Mouse (Mus musculus) lung, postnatal 14 days (tissue): ENCODE data around the gene Sgta.
"Not testable (repeated sequence)": the region's sequence is repeated elsewhere in the genome, so short reads cannot be mapped to it uniquely, and the experiment has no call there.

Experiments used
- DNase-seq: peaks from one replicate; pipeline ENCODE4 v3.0.0; 2021

The Sgta gene

GRCm38 (mm10) chr10:81057406-81058130, 2.4 kb downstream of the Sgta start:
- no peak for DNase-seq

- not testable (repeated sequence) for DNase-seq
Observed at GRCm38 (mm10) chr10:81055802-81056340, 4.1 kb downstream of the Sgta start.

- no peak for DNase-seq
Observed at GRCm38 (mm10) chr10:81055169-81055568, 4.8 kb downstream of the Sgta start.

GRCm38 (mm10) chr10:81052577-81052976, 7.4 kb downstream of the Sgta start:
- DNase-seq: no peak

GRCm38 (mm10) chr10:81051133-81051532, 8.8 kb downstream of the Sgta start:
- no peak for DNase-seq

- DNase-seq: peak; percentile 18
Observed at GRCm38 (mm10) chr10:81050645-81051044, 9.3 kb downstream of the Sgta start.

GRCm38 (mm10) chr10:81045246-81045645, 14.7 kb downstream of the Sgta start:
- DNase-seq: not testable (repeated sequence)

- DNase-seq: peak; percentile 80
Observed at GRCm38 (mm10) chr10:81041458-81042175, 18.4 kb downstream of the Sgta start.

GRCm38 (mm10) chr10:81036988-81037580, 22.9 kb downstream of the Sgta start, which contains the start of gene Slc39a3:
Gene Slc39a3 (minus strand): TSS chr10:81037426.
- DNase-seq: peak; percentile 99

GRCm38 (mm10) chr10:81036251-81036650, 23.7 kb downstream of the Sgta start:
- DNase-seq: peak; percentile 22

- no peak for DNase-seq
Observed at GRCm38 (mm10) chr10:81033586-81033985, 26.4 kb downstream of the Sgta start.

GRCm38 (mm10) chr10:81029031-81029430, 30.9 kb downstream of the Sgta start:
- no peak for DNase-seq

- DNase-seq: no peak
Observed at GRCm38 (mm10) chr10:81028219-81028618, 31.8 kb downstream of the Sgta start.

- no peak for DNase-seq
Observed at GRCm38 (mm10) chr10:81027331-81027730, 32.6 kb downstream of the Sgta start.

- no peak for DNase-seq
Observed at GRCm38 (mm10) chr10:81026857-81027256, 33.1 kb downstream of the Sgta start.

GRCm38 (mm10) chr10:81025639-81026275, 34.2 kb downstream of the Sgta start, which contains the start of gene Diras1:
Gene Diras1 (minus strand): TSS chr10:81025662.
- no peak for DNase-seq

GRCm38 (mm10) chr10:81025047-81025621, 34.8 kb downstream of the Sgta start:
- DNase-seq: no peak

GRCm38 (mm10) chr10:81024346-81024937, 35.5 kb downstream of the Sgta start:
- no peak for DNase-seq

GRCm38 (mm10) chr10:81022744-81023143, 37.2 kb downstream of the Sgta start:
- no peak for DNase-seq

GRCm38 (mm10) chr10:81021547-81022110, 38.4 kb downstream of the Sgta start:
- DNase-seq: no peak

GRCm38 (mm10) chr10:81020207-81020606, 39.8 kb downstream of the Sgta start:
- no peak for DNase-seq

GRCm38 (mm10) chr10:81019687-81020086, 40.3 kb downstream of the Sgta start:
- no peak for DNase-seq
